Mouse (Mus musculus): Measurements from ENCODE around the gene Olfr1156. TPM values are rescaled to one million over a fixed set of nuclear protein-coding genes. Genes with fewer than 3 reads are reported as not detected.

Gene Olfr1156
- total RNA-seq (2015), result not detected in 2 replicates
- total RNA-seq (2017), result not detected in 2 replicates

DNA sequence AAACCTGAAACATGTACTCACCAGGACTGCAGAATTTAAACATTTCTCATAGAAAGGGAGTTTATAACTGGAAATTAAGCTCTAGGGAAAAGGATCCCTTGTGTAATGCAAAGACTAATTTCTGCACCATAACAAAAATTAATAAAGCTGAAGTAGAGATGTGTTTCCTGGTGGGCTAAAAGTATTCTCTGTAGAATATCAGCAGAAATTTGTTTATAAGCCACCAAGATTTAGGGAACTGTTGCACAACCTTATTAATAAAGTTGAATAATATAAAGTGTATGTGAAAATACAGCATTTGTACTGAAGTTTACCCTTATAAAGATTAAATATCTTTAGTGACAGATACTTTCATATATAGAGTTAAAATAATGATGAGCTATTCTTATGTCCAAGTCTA lies at the start of gene Olfr1156:
Gene Olfr1156, minus strand, starts transcription at position 101 of the 400 bp plus-strand sequence.
- ATAC-seq (replicated peaks; ENCODE audit: poor library complexity), result no peak

DNA sequence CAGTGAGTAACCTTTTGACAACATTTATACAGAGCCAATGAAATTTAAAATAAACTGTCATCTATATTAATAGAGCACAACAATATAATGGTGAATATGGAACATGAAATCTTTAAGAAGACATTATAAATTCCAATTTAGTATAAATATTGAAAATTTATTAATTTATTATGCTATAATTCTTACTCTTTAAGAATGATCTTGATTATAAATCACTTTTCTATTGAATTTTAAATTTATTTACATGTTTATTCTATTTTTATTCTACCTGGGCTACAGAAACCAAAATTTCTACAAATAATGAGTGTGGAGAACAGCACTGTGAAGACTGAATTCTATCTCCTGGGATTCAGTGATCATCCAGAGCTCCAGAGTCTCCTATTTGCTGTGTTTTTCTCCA lies 36.9 kb upstream of the Olfr1156 start, which contains the start of gene Olfr1158:
Gene Olfr1158, plus strand, starts transcription at position 301 of the 400 bp plus-strand sequence.
- ATAC-seq (replicated peaks; ENCODE audit: poor library complexity), result no peak

DNA sequence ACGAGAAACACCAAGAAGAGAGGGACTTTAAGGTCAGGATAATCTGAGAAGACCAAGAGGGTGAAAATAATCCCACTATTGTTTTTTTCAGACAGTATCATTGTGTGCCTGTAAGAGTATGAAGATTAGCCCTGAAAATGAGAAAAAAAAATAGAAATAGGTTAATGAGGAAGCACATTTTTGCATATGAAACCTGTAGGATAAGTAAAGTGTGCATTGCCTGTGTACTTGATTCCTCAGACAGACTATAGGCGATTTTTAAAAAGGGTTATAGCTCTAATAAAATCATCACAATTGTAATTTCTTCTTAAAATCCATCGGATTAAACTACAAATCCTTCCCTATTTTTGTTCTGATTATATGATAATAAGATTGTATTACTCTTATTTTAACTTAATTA lies 21.7 kb upstream of the Olfr1156 start, which contains the start of gene Olfr74:
Gene Olfr74, minus strand, starts transcription at position 101 of the 400 bp plus-strand sequence.
- ATAC-seq (replicated peaks; ENCODE audit: poor library complexity), result no peak

DNA sequence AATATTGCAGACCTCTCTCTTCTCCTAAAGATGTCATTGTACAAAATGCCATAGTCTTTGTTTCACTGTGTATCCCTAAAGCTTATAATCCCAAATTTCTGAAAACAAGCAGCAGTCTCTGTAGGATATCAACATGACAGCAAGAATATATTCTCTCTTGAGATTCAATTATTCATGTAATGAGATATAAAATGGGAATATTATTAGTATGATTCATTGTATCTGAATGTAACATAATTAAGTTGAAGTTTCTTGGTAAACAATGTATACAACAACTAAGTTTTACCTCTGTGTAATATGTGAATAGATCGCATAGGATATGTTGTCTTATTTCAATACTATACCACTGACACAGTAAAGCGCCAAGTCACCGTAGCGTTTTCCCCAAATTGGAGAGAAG lies 15.3 kb upstream of the Olfr1156 start, which contains the start of gene Olfr1157:
Gene Olfr1157, minus strand, starts transcription at position 101 of the 400 bp plus-strand sequence.
- ATAC-seq (replicated peaks; ENCODE audit: poor library complexity), result no peak

DNA sequence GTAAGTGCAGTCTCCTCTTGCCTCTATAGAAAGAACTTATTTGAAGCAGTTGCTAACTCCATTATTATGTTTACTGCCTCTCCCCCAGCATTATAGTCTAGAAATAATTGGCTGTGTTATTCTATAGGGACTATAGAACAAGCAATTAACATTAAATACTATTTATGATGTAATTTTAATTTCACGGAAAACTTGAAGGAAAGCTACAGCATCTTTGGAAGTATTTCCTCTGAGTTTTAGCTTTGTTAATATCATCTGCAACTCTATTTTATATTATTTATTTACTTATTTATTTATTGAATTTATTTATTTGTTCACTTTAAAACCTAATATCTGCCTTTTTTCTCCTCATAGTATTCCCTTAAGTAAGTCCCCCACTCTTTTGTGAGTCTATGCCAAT lies 7.9 kb downstream of the Olfr1156 start, which contains the start of gene Olfr1155:
Gene Olfr1155, minus strand, starts transcription at position 101 of the 400 bp plus-strand sequence.
- no peak for ATAC-seq (replicated peaks; ENCODE audit: poor library complexity)

DNA sequence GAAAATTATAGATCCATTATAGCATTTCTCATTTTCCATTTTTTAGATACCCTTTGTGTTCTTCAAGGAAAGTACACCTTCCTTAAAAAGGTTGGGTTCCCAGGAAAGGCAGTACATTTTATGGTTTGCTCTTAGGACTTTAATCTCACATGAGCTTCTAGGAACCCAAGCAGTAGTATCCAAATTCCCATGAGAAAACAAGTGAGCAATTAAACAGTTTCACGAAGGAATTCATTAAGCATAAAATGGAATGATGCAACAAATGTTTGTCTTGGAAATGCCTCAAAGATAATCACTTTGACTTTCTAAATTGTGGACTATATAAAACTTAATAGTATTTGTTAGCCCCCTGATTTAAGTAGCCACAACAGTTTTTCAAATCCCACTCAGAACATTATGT lies 47.8 kb downstream of the Olfr1156 start, which contains the start of gene Olfr1154:
Gene Olfr1154, minus strand, starts transcription at position 101 of the 400 bp plus-strand sequence.
- no peak for ATAC-seq (replicated peaks; ENCODE audit: poor library complexity)

Other genes starting within 250 kb of the Olfr1156 start
- gene Olfr1137, start 239.9 kb downstream of the Olfr1156 start, total RNA-seq (2015), result not detected in 2 replicates
- gene Olfr1137, start 239.9 kb downstream of the Olfr1156 start, total RNA-seq (2017), result not detected in 2 replicates
- not detected in 2 replicates for gene Olfr1138, start 213.1 kb downstream of the Olfr1156 start, total RNA-seq (2015)
- not detected in 2 replicates for gene Olfr1138, start 213.1 kb downstream of the Olfr1156 start, total RNA-seq (2017)
- not detected in 2 replicates for gene Olfr1140, start 209.3 kb downstream of the Olfr1156 start, total RNA-seq (2015)
- gene Olfr1140, start 209.3 kb downstream of the Olfr1156 start, total RNA-seq (2017), result not detected in 2 replicates
- gene Olfr1141, start 199.1 kb downstream of the Olfr1156 start, total RNA-seq (2015), result not detected in 2 replicates
- gene Olfr1141, start 199.1 kb downstream of the Olfr1156 start, total RNA-seq (2017), result not detected in 2 replicates
- not detected in 2 replicates for gene Olfr152, start 173.6 kb downstream of the Olfr1156 start, total RNA-seq (2015)
- gene Olfr152, start 173.6 kb downstream of the Olfr1156 start, total RNA-seq (2017), result not detected in 2 replicates
- not detected in 2 replicates for gene Olfr1143, start 152.5 kb downstream of the Olfr1156 start, total RNA-seq (2015)
- not detected in 2 replicates for gene Olfr1143, start 152.5 kb downstream of the Olfr1156 start, total RNA-seq (2017)
- not detected in 2 replicates for gene Olfr1145, start 143.3 kb downstream of the Olfr1156 start, total RNA-seq (2015)
- not detected in 2 replicates for gene Olfr1145, start 143.3 kb downstream of the Olfr1156 start, total RNA-seq (2017)
- gene Olfr1148, start 122.6 kb downstream of the Olfr1156 start, total RNA-seq (2015), result not detected in 2 replicates
- gene Olfr1148, start 122.6 kb downstream of the Olfr1156 start, total RNA-seq (2017), result not detected in 2 replicates
- not detected in 2 replicates for gene Olfr1150-ps1, start 109.1 kb downstream of the Olfr1156 start, total RNA-seq (2015)
- not detected in 2 replicates for gene Olfr1150-ps1, start 109.1 kb downstream of the Olfr1156 start, total RNA-seq (2017)
- not detected in 2 replicates for gene Olfr1151, start 97.2 kb downstream of the Olfr1156 start, total RNA-seq (2015)
- not detected in 2 replicates for gene Olfr1151, start 97.2 kb downstream of the Olfr1156 start, total RNA-seq (2017)
- not detected in 2 replicates for gene Olfr1152, start 86.6 kb downstream of the Olfr1156 start, total RNA-seq (2015)
- not detected in 2 replicates for gene Olfr1152, start 86.6 kb downstream of the Olfr1156 start, total RNA-seq (2017)
- gene Olfr1153, start 58.1 kb downstream of the Olfr1156 start, total RNA-seq (2015), result not detected in 2 replicates
- not detected in 2 replicates for gene Olfr1153, start 58.1 kb downstream of the Olfr1156 start, total RNA-seq (2017)
- not detected in 2 replicates for gene Olfr1154, start 47.9 kb downstream of the Olfr1156 start, total RNA-seq (2015)
- gene Olfr1154, start 47.9 kb downstream of the Olfr1156 start, total RNA-seq (2017), result not detected in 2 replicates
- gene Olfr1155, start 8.0 kb downstream of the Olfr1156 start, total RNA-seq (2015), result not detected in 2 replicates
- gene Olfr1155, start 8.0 kb downstream of the Olfr1156 start, total RNA-seq (2017), result not detected in 2 replicates
- gene Olfr1157, start 15.2 kb upstream of the Olfr1156 start, total RNA-seq (2015), result not detected in 2 replicates
- gene Olfr1157, start 15.2 kb upstream of the Olfr1156 start, total RNA-seq (2017), result not detected in 2 replicates
- gene Olfr74, start 21.6 kb upstream of the Olfr1156 start, total RNA-seq (2015), result not detected in 2 replicates
- not detected in 2 replicates for gene Olfr74, start 21.6 kb upstream of the Olfr1156 start, total RNA-seq (2017)
- gene Olfr1158, start 37.0 kb upstream of the Olfr1156 start, total RNA-seq (2015), result not detected in 2 replicates
- not detected in 2 replicates for gene Olfr1158, start 37.0 kb upstream of the Olfr1156 start, total RNA-seq (2017)
- gene Olfr1160, start 55.2 kb upstream of the Olfr1156 start, total RNA-seq (2015), result not detected in 2 replicates
- gene Olfr1160, start 55.2 kb upstream of the Olfr1156 start, total RNA-seq (2017), result not detected in 2 replicates
- gene Olfr1161, start 69.7 kb upstream of the Olfr1156 start, total RNA-seq (2015), result not detected in 2 replicates
- not detected in 2 replicates for gene Olfr1161, start 69.7 kb upstream of the Olfr1156 start, total RNA-seq (2017)
- not detected in 2 replicates for gene Olfr73, start 84.6 kb upstream of the Olfr1156 start, total RNA-seq (2015)
- not detected in 2 replicates for gene Olfr73, start 84.6 kb upstream of the Olfr1156 start, total RNA-seq (2017)
- not detected in 2 replicates for gene Olfr1162, start 98.0 kb upstream of the Olfr1156 start, total RNA-seq (2015)
- gene Olfr1162, start 98.0 kb upstream of the Olfr1156 start, total RNA-seq (2017), result not detected in 2 replicates
- not detected in 2 replicates for gene Olfr1163, start 118.7 kb upstream of the Olfr1156 start, total RNA-seq (2015)
- not detected in 2 replicates for gene Olfr1163, start 118.7 kb upstream of the Olfr1156 start, total RNA-seq (2017)
- not detected in 2 replicates for gene Olfr1164, start 140.9 kb upstream of the Olfr1156 start, total RNA-seq (2015)
- not detected in 2 replicates for gene Olfr1164, start 140.9 kb upstream of the Olfr1156 start, total RNA-seq (2017)
- not detected in 2 replicates for gene Olfr1166, start 175.2 kb upstream of the Olfr1156 start, total RNA-seq (2015)
- not detected in 2 replicates for gene Olfr1166, start 175.2 kb upstream of the Olfr1156 start, total RNA-seq (2017)
- not detected in 2 replicates for gene Olfr1167, start 202.1 kb upstream of the Olfr1156 start, total RNA-seq (2015)
- gene Olfr1167, start 202.1 kb upstream of the Olfr1156 start, total RNA-seq (2017), result not detected in 2 replicates
- not detected in 2 replicates for gene Olfr1168, start 228.8 kb upstream of the Olfr1156 start, total RNA-seq (2015)
- not detected in 2 replicates for gene Olfr1168, start 228.8 kb upstream of the Olfr1156 start, total RNA-seq (2017)